Mouse (Mus musculus) erythroblast, embryonic 14.5 days (primary cell): ENCODE measurements around the gene Anxa2.

Experiments
- GATA1 ChIP-seq: IDR thresholded peaks from 2 replicates; pipeline ENCODE4 v1.6.1; 2012; ENCODE audit warnings: low read length, inconsistent platforms, mixed read lengths
- TAL1 ChIP-seq: IDR thresholded peaks from 3 replicates; pipeline ENCODE4 v1.6.1; 2012; ENCODE audit warnings: low read length, inconsistent platforms, mixed read lengths

- TF ChIP-seq TAL1 (no peak), GATA1 (no peak)
These were observed 1.3 kb upstream of the Anxa2 start for GRCm38 (mm10) chr9:69451886-69452810.
